Mouse (Mus musculus): Measurements from ENCODE around the gene Nab1. TPM values are rescaled to one million over a fixed set of nuclear protein-coding genes. Genes with fewer than 3 reads are reported as not detected.
"Not testable (repeated sequence)": the region's sequence is repeated elsewhere in the genome, so short reads cannot be mapped to it uniquely, and the experiment has no call there.

The Nab1 gene
- 18.8 and 19.7 TPM in 2 replicates for polyA plus RNA-seq (2015; fragmentation: Nextera tagmentation; extraction: Ambion mirVana)

DNA sequence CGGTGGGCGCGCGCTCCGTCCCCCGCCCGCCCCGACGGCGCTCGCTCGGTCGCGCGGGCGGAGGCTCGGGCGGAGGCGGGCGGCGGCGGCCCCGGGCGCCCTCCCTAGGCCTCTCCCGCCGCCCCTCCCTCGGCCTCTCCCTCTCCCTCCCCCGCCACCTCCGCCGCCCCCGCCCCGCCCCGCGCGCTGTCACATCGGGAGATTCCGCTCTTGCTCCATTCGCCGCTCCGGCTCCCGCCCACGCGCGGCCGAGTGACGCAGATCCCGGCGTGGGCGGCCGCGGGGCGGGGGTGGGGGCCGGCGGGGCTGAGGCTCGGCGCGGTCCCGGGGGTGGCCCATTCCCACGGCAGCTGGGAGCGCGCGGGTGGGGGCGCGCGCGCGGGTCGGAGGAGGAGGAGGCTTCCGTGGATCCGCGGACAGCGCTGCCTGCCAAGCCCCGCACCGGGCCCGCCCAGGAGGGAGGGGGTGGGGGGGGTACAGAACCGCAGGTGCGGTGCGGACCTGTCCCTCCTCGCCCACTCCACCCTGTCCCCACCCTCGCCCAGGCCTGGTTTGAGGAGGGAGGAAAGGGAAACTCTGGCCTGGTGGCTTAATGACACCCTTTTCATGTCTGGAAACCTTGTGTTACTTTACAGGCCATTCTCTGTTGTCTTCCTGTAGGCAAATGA lies at the start of gene Nab1:
Gene Nab1, minus strand, starts transcription at position 366 of the 668 bp plus-strand sequence.
- Histone ChIP-seq H3K4me2 (peak within 1 kb of the TSS; percentile 80), H3K27ac (replicated peaks) (peak within 1 kb of the TSS; percentile 96), H3K36me3 (no peaks in the 10 kb centered on the region), H3K4me1 (peaks cover 36% of the 10 kb centered on the region), H3K9ac (peak within 1 kb of the TSS; percentile 95), H3K4me3 (peak within 1 kb of the TSS; percentile 92), H3K9me3 (no peaks in the 10 kb centered on the region), H3K27me3 (replicated peaks) (no peaks in the 10 kb centered on the region)
- WGBS: under 1% methylated on average over 45 of the region's 80 CpGs
- peak; percentile 90 for ATAC-seq (ENCODE audit: extremely low read depth, insufficient number of reproducible peaks, low FRiP score, low TSS enrichment)

DNA sequence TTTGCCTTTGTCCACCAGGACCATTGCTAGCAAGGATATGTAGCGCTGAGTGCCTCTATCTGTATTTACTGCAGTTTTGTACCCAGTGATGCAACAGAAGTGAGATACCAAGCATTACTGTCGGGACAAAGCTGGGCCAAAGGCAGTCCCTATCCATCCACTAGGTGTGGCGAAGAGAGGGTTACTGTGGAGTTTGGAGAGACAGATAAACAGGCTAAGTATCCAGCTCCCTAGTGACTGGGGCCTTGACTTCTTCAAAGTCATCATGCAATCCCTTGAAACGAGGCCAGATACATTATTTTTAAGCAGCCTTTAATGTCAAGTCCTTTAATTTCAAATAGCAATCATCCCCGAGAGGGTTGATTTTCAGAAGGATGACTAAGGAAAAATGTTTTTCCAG lies 47.0 kb upstream of the Nab1 start:
- Histone ChIP-seq H3K4me3 (no peak overlapping the region), H3K4me2 (no peak overlapping the region), H3K27me3 (replicated peaks) (no peaks in the 10 kb centered on the region), H3K27ac (replicated peaks) (0 out of 2 replicates have a peak overlapping the region, but pooled peaks have one; percentile 10), H3K9ac (no peak overlapping the region), H3K4me1 (peaks cover 5% of the 10 kb centered on the region), H3K9me3 (peaks cover 11% of the 10 kb centered on the region), H3K36me3 (no peaks in the 10 kb centered on the region)
- no peak for ATAC-seq (ENCODE audit: extremely low read depth, insufficient number of reproducible peaks, low FRiP score, low TSS enrichment)
- WGBS: 65% methylated on average over 5 of the region's 5 CpGs

DNA sequence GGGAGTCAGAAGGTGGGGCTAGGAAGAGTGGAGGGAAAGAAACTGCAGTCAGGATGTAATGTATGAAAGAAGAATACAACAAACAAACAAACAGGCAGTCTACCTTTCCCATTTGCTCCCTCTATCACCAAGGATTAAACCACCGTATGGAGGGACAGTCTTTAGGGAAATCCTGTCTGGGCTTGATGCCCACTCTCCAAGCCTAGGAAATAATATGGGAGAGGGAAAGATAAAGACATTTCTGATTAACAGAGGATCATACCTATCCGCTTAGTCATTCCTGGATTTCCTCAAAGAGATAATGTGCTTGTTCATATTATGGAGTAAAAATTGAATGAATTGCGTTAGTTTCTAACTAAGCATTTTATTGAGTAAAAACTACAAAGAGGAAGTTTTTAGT lies 46.3 kb upstream of the Nab1 start:
- WGBS: 53% methylated on average over 3 of the region's 3 CpGs
- no peak for ATAC-seq (ENCODE audit: extremely low read depth, insufficient number of reproducible peaks, low FRiP score, low TSS enrichment)
- H3K4me1 ChIP-seq: peaks cover 5% of the 10 kb centered on the region
- H3K27ac ChIP-seq (replicated peaks): no peak overlapping the region
- no peaks in the 10 kb centered on the region for H3K36me3 ChIP-seq
- no peak overlapping the region for H3K9ac ChIP-seq
- no peak overlapping the region for H3K4me2 ChIP-seq
- H3K4me3 ChIP-seq: no peak overlapping the region
- H3K27me3 ChIP-seq (replicated peaks): no peaks in the 10 kb centered on the region
- H3K9me3 ChIP-seq: peaks cover 11% of the 10 kb centered on the region

DNA sequence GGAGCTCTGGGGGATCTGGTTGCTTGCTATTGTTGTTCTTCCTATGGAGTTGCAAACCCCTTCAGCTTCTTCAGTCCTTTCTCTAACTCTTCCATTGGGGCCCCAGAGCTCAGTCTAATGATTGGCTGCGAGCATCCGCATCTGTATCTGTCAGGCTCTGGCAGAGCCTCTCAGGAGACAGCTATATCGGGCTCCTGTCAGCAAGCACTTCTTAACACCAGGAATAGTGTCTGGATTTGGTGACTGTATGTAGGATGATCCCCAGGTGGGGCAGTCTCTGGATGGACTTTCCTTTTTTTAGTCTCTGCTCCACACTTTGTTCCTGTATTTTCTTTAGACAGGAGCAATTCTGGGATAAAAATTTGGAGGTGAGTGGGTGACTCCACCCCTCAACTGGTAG lies 39.6 kb upstream of the Nab1 start:
- peak overlapping the region; percentile 77 for H3K27ac ChIP-seq (replicated peaks)
- not testable (repeated sequence) for H3K4me3 ChIP-seq; H3K27me3 ChIP-seq (replicated peaks); H3K9me3 ChIP-seq; H3K36me3 ChIP-seq; H3K9ac ChIP-seq; ATAC-seq (ENCODE audit: extremely low read depth, insufficient number of reproducible peaks, low FRiP score, low TSS enrichment)
- H3K4me1 ChIP-seq: peaks cover 11% of the 10 kb centered on the region
- peak overlapping the region; percentile 8; the same call in 1 of the 2 replicates for H3K4me2 ChIP-seq
- WGBS: 35% methylated on average over 3 of the region's 3 CpGs

DNA sequence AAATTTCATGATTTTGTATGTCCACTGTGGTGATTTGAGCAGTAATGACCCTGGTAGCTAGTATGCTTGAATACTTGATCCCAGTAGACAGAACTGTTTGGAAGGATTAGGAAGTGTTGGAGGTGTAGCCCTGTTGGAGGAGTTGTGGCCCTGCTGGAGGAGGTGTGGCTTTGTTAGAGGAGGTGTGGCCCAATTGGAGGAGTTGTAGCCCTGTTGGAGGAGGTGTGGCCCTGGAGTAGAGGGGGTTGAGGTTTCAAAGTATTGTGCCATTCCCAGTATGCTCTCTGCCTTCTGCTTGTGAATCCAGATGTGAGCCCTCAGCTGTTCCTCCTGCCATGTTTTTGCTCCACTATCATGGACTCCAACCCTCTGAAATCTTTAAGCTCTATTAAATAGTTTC lies 29.5 kb upstream of the Nab1 start:
- H3K9me3 ChIP-seq: no peaks in the 10 kb centered on the region
- no peak overlapping the region for H3K27ac ChIP-seq (replicated peaks)
- no peak for ATAC-seq (ENCODE audit: extremely low read depth, insufficient number of reproducible peaks, low FRiP score, low TSS enrichment)

DNA sequence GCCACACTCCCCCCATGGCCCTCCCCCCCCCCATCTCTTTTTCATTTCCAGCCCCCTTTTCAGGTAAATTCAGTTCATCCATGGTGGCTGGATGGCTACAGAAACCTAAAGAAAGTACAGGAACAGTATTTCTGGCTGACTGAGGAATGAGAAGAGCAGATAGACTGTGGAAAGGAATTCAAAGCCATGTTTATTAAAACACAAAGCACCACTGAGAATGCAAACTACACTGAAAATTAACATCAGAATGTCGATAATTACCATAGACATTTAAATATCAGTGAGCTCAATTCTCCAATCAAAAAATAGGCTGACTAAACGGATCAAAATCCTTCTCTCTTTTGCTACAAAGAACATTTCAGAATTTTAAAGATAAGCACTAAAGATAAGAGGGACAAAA lies 27.2 kb upstream of the Nab1 start:
- 41% methylated on average over 2 of the region's 2 CpGs for WGBS
- H3K36me3 ChIP-seq: no peaks in the 10 kb centered on the region
- no peak overlapping the region for H3K9ac ChIP-seq
- no peak for ATAC-seq (ENCODE audit: extremely low read depth, insufficient number of reproducible peaks, low FRiP score, low TSS enrichment)
- no peaks in the 10 kb centered on the region for H3K27me3 ChIP-seq (replicated peaks)
- no peak overlapping the region for H3K4me2 ChIP-seq
- H3K9me3 ChIP-seq: no peaks in the 10 kb centered on the region
- 0 out of 2 replicates have a peak, but pooled peaks cover 6% of the 10 kb centered on the region for H3K4me1 ChIP-seq
- no peak overlapping the region for H3K4me3 ChIP-seq
- no peak overlapping the region for H3K27ac ChIP-seq (replicated peaks)

More for the DNA sequence above, 29.5 kb upstream of the Nab1 start:
- Histone ChIP-seq H3K36me3 (no peaks in the 10 kb centered on the region), H3K4me1 (0 out of 2 replicates have a peak, but pooled peaks cover 4% of the 10 kb centered on the region), H3K4me2 (no peak overlapping the region), H3K27me3 (replicated peaks) (no peaks in the 10 kb centered on the region), H3K4me3 (no peak overlapping the region), H3K9ac (no peak overlapping the region)

DNA sequence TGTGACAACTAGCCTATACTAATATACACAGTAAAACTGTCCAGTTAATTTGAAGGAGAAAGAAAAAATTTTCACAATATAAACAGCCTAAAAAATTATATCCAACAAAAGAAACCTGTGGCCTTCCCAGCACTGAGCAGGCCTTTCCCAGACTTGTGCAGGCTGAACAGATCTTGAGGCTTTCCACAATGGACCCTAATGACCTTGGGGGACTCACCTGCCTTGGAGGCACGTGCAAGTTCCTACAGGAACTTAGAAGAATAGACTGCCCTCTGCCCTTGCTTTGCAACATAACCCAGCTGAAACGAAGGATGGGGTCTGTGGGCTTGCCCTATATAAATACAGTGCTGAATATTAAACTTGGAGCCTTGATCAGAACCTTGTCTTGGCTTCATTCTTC lies 26.8 kb upstream of the Nab1 start:
- ATAC-seq (ENCODE audit: extremely low read depth, insufficient number of reproducible peaks, low FRiP score, low TSS enrichment): no peak
- H3K4me1 ChIP-seq: 0 out of 2 replicates have a peak, but pooled peaks cover 6% of the 10 kb centered on the region

DNA sequence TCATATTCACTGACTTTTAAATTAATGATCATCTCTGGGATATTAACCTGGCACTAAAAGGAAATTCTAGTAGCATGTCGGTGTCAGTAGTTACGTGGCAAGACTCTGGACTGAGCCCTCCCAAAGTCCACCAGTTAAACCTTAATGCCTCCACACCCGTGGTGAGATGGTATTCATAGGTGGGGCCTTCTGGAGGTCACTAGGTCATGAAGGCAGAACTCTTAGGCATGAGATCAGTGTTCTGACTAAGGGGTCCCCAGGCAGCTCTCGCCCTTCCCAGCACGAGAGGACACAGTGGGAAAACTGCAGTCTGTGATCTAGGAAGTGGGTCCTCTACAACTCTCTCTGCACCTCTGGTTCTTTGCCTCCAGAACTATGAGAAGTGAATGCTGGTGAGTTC lies 24.2 kb upstream of the Nab1 start:
- WGBS: 59% methylated on average over 5 of the region's 5 CpGs
- H3K4me3 ChIP-seq: no peak overlapping the region
- H3K27ac ChIP-seq (replicated peaks): no peak overlapping the region
- H3K9me3 ChIP-seq: no peaks in the 10 kb centered on the region
- no peak overlapping the region for H3K4me2 ChIP-seq
- ATAC-seq (ENCODE audit: extremely low read depth, insufficient number of reproducible peaks, low FRiP score, low TSS enrichment): no peak
- H3K27me3 ChIP-seq (replicated peaks): no peaks in the 10 kb centered on the region
- no peaks in the 10 kb centered on the region for H3K36me3 ChIP-seq
- H3K9ac ChIP-seq: no peak overlapping the region
- peaks cover 13% of the 10 kb centered on the region for H3K4me1 ChIP-seq

More for the DNA sequence above, 26.8 kb upstream of the Nab1 start:
- no peak overlapping the region for H3K4me3 ChIP-seq
- no peaks in the 10 kb centered on the region for H3K36me3 ChIP-seq
- no peaks in the 10 kb centered on the region for H3K27me3 ChIP-seq (replicated peaks)
- no peak overlapping the region for H3K9ac ChIP-seq
- H3K9me3 ChIP-seq: no peaks in the 10 kb centered on the region
- no peak overlapping the region for H3K27ac ChIP-seq (replicated peaks)
- no peak overlapping the region for H3K4me2 ChIP-seq
- WGBS: 59% methylated on average over 2 of the region's 2 CpGs

DNA sequence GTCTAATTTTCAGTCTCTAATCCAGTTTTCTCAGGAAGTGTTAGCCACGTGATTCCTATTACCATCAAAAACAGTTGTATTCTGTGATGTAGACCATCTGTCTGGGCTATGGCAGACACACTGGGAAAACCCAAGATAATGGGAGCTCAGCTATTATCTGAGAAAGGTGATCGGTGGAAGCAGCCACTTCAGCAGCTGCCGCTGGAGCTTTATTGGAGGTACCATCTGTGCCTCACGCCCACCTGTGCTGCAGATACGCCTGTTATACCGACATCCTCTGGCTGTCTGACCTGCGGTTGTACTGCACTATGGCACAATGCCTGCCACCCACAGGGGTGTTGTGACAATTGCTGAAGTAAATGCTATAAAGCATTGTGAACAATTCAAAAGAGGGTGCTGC lies 23.7 kb upstream of the Nab1 start:
- H3K36me3 ChIP-seq: no peaks in the 10 kb centered on the region
- H3K4me1 ChIP-seq: peaks cover 13% of the 10 kb centered on the region
- no peak for ATAC-seq (ENCODE audit: extremely low read depth, insufficient number of reproducible peaks, low FRiP score, low TSS enrichment)
- no peak overlapping the region for H3K4me3 ChIP-seq
- 54% methylated on average over 7 of the region's 7 CpGs for WGBS
- H3K9me3 ChIP-seq: no peaks in the 10 kb centered on the region
- H3K9ac ChIP-seq: no peak overlapping the region
- no peak overlapping the region for H3K4me2 ChIP-seq
- H3K27ac ChIP-seq (replicated peaks): no peak overlapping the region
- H3K27me3 ChIP-seq (replicated peaks): no peaks in the 10 kb centered on the region

DNA sequence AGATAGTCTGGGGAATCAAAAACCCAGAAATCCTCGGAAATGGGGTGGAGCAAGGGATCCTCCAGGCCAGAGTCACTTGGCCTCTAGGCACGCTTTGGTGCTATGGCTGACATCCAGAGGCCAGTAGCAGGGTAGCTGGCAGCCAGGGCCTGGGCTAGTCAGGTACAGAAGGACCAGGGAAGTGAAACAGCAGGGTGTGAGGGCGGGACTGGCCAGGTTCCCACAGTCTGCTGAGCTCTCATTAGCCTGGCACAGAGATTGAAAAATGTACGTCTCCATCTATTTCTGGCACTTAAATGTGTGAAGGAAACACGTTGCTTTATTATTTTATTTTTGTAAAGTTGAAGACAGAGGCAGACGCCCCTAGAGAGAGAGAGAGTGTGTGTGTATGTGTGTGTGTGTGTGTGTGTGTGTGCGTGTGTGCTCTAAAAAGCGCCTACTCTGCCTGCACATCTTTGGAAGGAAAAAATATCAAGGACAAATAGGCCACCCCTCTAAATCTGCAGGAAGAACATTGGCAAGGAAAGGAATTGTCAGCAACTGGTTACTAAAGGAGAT lies 21.0 kb upstream of the Nab1 start:
- no peak overlapping the region for H3K4me3 ChIP-seq
- no peaks in the 10 kb centered on the region for H3K9me3 ChIP-seq
- peaks cover 13% of the 10 kb centered on the region for H3K4me1 ChIP-seq
- WGBS: 62% methylated on average over 8 of the region's 8 CpGs
- H3K9ac ChIP-seq: no peak overlapping the region
- H3K36me3 ChIP-seq: no peaks in the 10 kb centered on the region
- no peak overlapping the region for H3K27ac ChIP-seq (replicated peaks)
- ATAC-seq (ENCODE audit: extremely low read depth, insufficient number of reproducible peaks, low FRiP score, low TSS enrichment): no peak
- H3K27me3 ChIP-seq (replicated peaks): no peaks in the 10 kb centered on the region
- H3K4me2 ChIP-seq: no peak overlapping the region

DNA sequence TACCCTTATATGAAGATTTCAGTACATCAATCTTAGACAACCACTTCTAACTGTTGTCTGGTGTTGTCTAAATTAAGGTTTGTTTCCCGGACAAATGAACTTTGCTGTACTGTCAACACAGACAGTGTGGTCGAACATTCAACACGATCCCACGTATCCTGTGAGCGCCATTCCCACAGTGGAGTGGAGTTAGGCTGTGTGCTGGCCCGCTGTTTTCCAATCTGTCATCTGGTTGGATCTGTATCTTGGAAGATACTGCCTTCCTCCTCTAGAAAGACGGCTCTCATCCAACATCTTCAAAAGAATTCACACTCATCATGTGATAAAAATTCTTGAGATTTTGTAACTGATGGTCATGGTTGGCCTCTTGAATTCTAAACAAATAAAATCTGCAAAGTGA lies 19.7 kb upstream of the Nab1 start:
- Histone ChIP-seq H3K9me3 (no peaks in the 10 kb centered on the region), H3K9ac (no peak overlapping the region), H3K4me2 (no peak overlapping the region), H3K27me3 (replicated peaks) (no peaks in the 10 kb centered on the region), H3K4me1 (peaks cover 14% of the 10 kb centered on the region), H3K36me3 (no peaks in the 10 kb centered on the region), H3K4me3 (no peak overlapping the region), H3K27ac (replicated peaks) (no peak overlapping the region)
- WGBS: 82% methylated on average over 7 of the region's 7 CpGs
- ATAC-seq (ENCODE audit: extremely low read depth, insufficient number of reproducible peaks, low FRiP score, low TSS enrichment): no peak

DNA sequence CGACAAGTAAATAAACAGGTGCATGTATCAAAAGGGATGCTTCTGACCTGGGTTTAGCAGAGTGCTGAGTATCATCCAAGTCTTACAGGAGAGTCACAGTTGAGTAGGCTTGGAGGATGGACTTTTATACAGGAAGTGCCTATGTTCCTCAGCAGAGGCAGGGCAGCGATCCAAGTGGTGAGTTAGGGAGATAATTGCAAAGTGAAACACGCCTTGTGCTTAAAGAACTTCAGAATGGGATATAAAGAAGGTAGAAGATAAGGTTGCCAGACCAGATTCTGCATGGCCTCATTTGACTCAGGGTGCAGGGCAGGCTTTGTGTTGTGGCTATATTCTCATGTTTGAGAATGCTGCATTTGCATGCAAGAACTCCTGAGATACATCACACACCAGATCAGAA lies 14.8 kb upstream of the Nab1 start:
- H3K9me3 ChIP-seq: no peaks in the 10 kb centered on the region
- no peak overlapping the region for H3K4me2 ChIP-seq
- no peak overlapping the region for H3K27ac ChIP-seq (replicated peaks)
- H3K4me3 ChIP-seq: no peak overlapping the region
- peaks cover 17% of the 10 kb centered on the region for H3K4me1 ChIP-seq
- H3K36me3 ChIP-seq: no peaks in the 10 kb centered on the region
- H3K9ac ChIP-seq: no peak overlapping the region
- no peaks in the 10 kb centered on the region for H3K27me3 ChIP-seq (replicated peaks)
- ATAC-seq (ENCODE audit: extremely low read depth, insufficient number of reproducible peaks, low FRiP score, low TSS enrichment): no peak
- WGBS: 47% methylated on average over 3 of the region's 3 CpGs
